Mouse (Mus musculus): ENCODE data around the gene Psrc1. TPM values are rescaled to one million over a fixed set of nuclear protein-coding genes. Genes with fewer than 3 reads are reported as not detected.

Psrc1 gene
- polyA plus RNA-seq, 1 experiment from 2014 or later = 60.6 TPM

DNA sequence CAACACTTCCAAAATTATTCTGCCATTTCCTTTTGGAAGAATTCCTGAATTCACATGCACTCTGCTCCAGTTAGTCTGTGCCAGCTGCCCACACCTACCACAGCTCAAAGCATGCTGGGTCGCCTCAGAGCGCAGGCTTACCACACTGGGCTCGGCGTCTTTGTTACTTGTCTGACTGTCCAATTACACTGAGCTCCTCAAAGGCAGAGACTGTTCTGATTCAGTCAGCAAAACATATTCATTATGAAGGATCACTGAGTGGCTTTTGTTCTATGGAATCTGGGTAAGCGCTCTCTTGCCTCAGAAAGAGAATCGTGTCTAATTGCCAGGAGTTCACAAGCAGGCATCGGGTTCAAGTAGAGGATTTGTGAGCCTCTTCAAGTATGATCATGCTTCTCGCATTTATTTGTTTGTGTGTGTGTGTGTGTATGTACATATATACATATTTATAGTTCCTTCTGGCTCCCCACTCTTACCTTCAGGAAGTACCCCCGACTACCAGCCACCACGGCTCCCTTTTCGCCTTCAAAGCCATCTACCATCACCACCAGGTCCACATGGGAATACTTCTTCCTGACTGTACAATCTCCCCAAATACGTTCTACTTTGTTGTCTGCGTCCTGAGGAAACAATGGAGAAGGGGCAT is 49.0 kb downstream of the Psrc1 start:
- no peaks in the 10 kb centered on the region for H3K27me3 ChIP-seq
- H3K4me1 ChIP-seq = peaks cover 57% of the 10 kb centered on the region
- WGBS = 21% methylated on average over 13 of the region's 13 CpGs
- peak overlapping the region; percentile 96 for H3K27ac ChIP-seq (replicated peaks)
- peak overlapping the region; percentile 35 for H3K4me2 ChIP-seq (replicated peaks)
- ATAC-seq (ENCODE audit: low FRiP score, low read depth) = peak; percentile 67
- no peak overlapping the region for H3K4me3 ChIP-seq
- H3K9ac ChIP-seq (replicated peaks) = no peak overlapping the region
- H3K9me3 ChIP-seq = no peaks in the 10 kb centered on the region
- peaks cover 54% of the 10 kb centered on the region for H3K36me3 ChIP-seq

GRCm38 (mm10) chr3:108433188-108433880 is 49.7 kb downstream of the Psrc1 start:
- Histone ChIP-seq H3K4me1 (peaks cover 57% of the 10 kb centered on the region), H3K36me3 (peaks cover 51% of the 10 kb centered on the region), H3K27ac (replicated peaks) (peak overlapping the region; percentile 96), H3K27me3 (no peaks in the 10 kb centered on the region), H3K9me3 (no peaks in the 10 kb centered on the region), H3K4me3 (no peak overlapping the region), H3K4me2 (replicated peaks) (peak overlapping the region; percentile 35), H3K9ac (replicated peaks) (peak overlapping the region; percentile 34; the same call in 1 of the 2 replicates)
- 8% methylated on average over 18 of the region's 18 CpGs for WGBS
- peak; percentile 93 for ATAC-seq (ENCODE audit: low FRiP score, low read depth)

GRCm38 (mm10) chr3:108433881-108434495 is 50.3 kb downstream of the Psrc1 start:
- Histone ChIP-seq H3K4me3 (no peak overlapping the region), H3K27me3 (no peaks in the 10 kb centered on the region), H3K9me3 (no peaks in the 10 kb centered on the region), H3K27ac (replicated peaks) (peak overlapping the region; percentile 96), H3K9ac (replicated peaks) (peak overlapping the region; percentile 34; the same call in 1 of the 2 replicates), H3K4me1 (peaks cover 57% of the 10 kb centered on the region), H3K4me2 (replicated peaks) (peak overlapping the region; percentile 35), H3K36me3 (peaks cover 44% of the 10 kb centered on the region)
- 13% methylated on average over 19 of the region's 19 CpGs for WGBS
- peak; percentile 87 for ATAC-seq (ENCODE audit: low FRiP score, low read depth)

- Histone ChIP-seq H3K27me3 (no peaks in the 10 kb centered on the region), H3K36me3 (peaks cover 35% of the 10 kb centered on the region), H3K9ac (replicated peaks) (peak overlapping the region; percentile 21; the same call in 1 of the 2 replicates), H3K27ac (replicated peaks) (peak overlapping the region; percentile 96), H3K4me2 (replicated peaks) (no peak overlapping the region), H3K9me3 (no peaks in the 10 kb centered on the region), H3K4me3 (no peak overlapping the region), H3K4me1 (peaks cover 62% of the 10 kb centered on the region)
- 74% methylated on average over 17 of the region's 17 CpGs for WGBS
- no peak for ATAC-seq (ENCODE audit: low FRiP score, low read depth)
These were observed 52.2 kb downstream of the Psrc1 start for GRCm38 (mm10) chr3:108435701-108436379.

DNA sequence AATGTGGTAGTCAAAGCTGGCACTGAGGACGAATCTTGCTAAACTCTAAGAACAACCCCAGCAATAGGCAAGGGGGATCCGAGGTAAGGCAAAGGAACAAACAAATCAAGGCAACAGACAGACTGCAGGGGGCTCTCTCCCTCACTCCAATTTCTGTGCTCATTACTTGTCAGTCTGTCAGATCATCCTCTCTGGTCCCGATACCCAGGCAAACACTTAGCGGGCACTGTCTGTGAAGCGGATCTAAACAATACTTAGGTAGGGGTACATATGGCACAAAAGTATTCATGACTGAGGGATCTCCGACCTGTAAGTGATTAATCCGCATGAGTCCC is 52.7 kb downstream of the Psrc1 start:
- Histone ChIP-seq H3K4me1 (peaks cover 62% of the 10 kb centered on the region), H3K27ac (replicated peaks) (peak overlapping the region; percentile 96), H3K9ac (replicated peaks) (no peak overlapping the region), H3K4me2 (replicated peaks) (no peak overlapping the region), H3K36me3 (peaks cover 30% of the 10 kb centered on the region), H3K9me3 (no peaks in the 10 kb centered on the region), H3K4me3 (no peak overlapping the region), H3K27me3 (no peaks in the 10 kb centered on the region)
- WGBS = 66% methylated on average over 7 of the region's 7 CpGs
- no peak for ATAC-seq (ENCODE audit: low FRiP score, low read depth)

Other genes with a start within 250 kb of the Psrc1 start
- gene Gnai3, start 237.7 kb upstream of the Psrc1 start, polyA plus RNA-seq (2016; fragmentation: Nextera tagmentation; extraction: Ambion mirVana) = 189 and 199 TPM in 2 replicates
- 0.80 and 1.0 TPM in 2 replicates for gene Gpr61, start 229.0 kb upstream of the Psrc1 start, polyA plus RNA-seq (2016; fragmentation: Nextera tagmentation; extraction: Ambion mirVana)
- gene Amigo1, start 197.5 kb upstream of the Psrc1 start, polyA plus RNA-seq (2016; fragmentation: Nextera tagmentation; extraction: Ambion mirVana) = 7.5 and 9.3 TPM in 2 replicates
- 5.6 TPM in 2 replicates for gene Cyb561d1, start 182.6 kb upstream of the Psrc1 start, polyA plus RNA-seq (2016; fragmentation: Nextera tagmentation; extraction: Ambion mirVana)
- 28.9 and 29.8 TPM in 2 replicates for gene Atxn7l2, start 172.9 kb upstream of the Psrc1 start, polyA plus RNA-seq (2016; fragmentation: Nextera tagmentation; extraction: Ambion mirVana)
- 1.3 and 2.0 TPM in 2 replicates for gene Sypl2, start 157.2 kb upstream of the Psrc1 start, polyA plus RNA-seq (2016; fragmentation: Nextera tagmentation; extraction: Ambion mirVana)
- gene Psma5, start 126.9 kb upstream of the Psrc1 start, polyA plus RNA-seq (2016; fragmentation: Nextera tagmentation; extraction: Ambion mirVana) = 220 and 232 TPM in 2 replicates
- 31.2 and 38.5 TPM in 2 replicates for gene Sort1, start 99.8 kb upstream of the Psrc1 start, polyA plus RNA-seq (2016; fragmentation: Nextera tagmentation; extraction: Ambion mirVana)
- gene Mybphl, start 18.9 kb upstream of the Psrc1 start, polyA plus RNA-seq (2016; fragmentation: Nextera tagmentation; extraction: Ambion mirVana) = not detected in 2 replicates
- gene Celsr2, start 31.7 kb downstream of the Psrc1 start, polyA plus RNA-seq (2016; fragmentation: Nextera tagmentation; extraction: Ambion mirVana) = 73.3 and 78.2 TPM in 2 replicates
- gene Sars, start 61.4 kb downstream of the Psrc1 start, polyA plus RNA-seq (2016; fragmentation: Nextera tagmentation; extraction: Ambion mirVana) = 184 and 192 TPM in 2 replicates
- gene 1700013F07Rik, start 150.3 kb downstream of the Psrc1 start, polyA plus RNA-seq (2016; fragmentation: Nextera tagmentation; extraction: Ambion mirVana) = 0.45 and 0.56 TPM in 2 replicates
- gene 5330417C22Rik, start 152.7 kb downstream of the Psrc1 start, polyA plus RNA-seq (2016; fragmentation: Nextera tagmentation; extraction: Ambion mirVana) = 4.2 and 4.9 TPM in 2 replicates
- 59.6 and 66.4 TPM in 2 replicates for gene Tmem167b, start 178.6 kb downstream of the Psrc1 start, polyA plus RNA-seq (2016; fragmentation: Nextera tagmentation; extraction: Ambion mirVana)
- gene Taf13, start 187.9 kb downstream of the Psrc1 start, polyA plus RNA-seq (2016; fragmentation: Nextera tagmentation; extraction: Ambion mirVana) = 71.7 and 96.7 TPM in 2 replicates
- 67.8 and 70.0 TPM in 2 replicates for gene Wdr47, start 207.4 kb downstream of the Psrc1 start, polyA plus RNA-seq (2016; fragmentation: Nextera tagmentation; extraction: Ambion mirVana)

All from midbrain, embryonic 12.5 days (tissue).